Mouse (Mus musculus) T-helper 1 cell (primary cell): ENCODE results near the gene Sorcs1.

Experiments
- in situ Hi-C: fragments of 300-600 bp; cut with MboI, MseI; formaldehyde crosslinking; loops from one replicate; pipeline ENCODE4 v1.15.1; 2025; ENCODE audit warnings: high pct_unique_total_duplicates

The Sorcs1 gene

DNA sequence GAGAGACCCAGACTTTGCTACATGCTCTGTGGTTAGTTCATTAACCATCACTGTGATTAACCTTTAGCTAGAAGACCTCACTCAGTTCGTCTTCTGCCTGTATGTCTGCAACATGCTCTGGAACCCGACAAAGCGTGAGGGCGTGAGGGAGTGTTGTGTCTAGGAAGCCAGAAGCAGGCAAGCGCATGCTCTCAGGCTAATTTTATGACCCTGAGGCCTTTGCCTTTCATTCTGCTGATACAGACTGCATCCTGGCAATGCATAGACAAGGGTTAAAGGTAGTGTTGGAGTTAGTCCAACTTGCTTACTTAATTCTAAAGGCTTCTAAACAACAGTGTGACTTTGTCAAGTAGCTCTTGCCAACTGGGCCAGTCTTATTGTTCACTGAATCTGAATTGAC is 458.0 kb downstream of the Sorcs1 start:
- in situ Hi-C loops: no loop called here

DNA sequence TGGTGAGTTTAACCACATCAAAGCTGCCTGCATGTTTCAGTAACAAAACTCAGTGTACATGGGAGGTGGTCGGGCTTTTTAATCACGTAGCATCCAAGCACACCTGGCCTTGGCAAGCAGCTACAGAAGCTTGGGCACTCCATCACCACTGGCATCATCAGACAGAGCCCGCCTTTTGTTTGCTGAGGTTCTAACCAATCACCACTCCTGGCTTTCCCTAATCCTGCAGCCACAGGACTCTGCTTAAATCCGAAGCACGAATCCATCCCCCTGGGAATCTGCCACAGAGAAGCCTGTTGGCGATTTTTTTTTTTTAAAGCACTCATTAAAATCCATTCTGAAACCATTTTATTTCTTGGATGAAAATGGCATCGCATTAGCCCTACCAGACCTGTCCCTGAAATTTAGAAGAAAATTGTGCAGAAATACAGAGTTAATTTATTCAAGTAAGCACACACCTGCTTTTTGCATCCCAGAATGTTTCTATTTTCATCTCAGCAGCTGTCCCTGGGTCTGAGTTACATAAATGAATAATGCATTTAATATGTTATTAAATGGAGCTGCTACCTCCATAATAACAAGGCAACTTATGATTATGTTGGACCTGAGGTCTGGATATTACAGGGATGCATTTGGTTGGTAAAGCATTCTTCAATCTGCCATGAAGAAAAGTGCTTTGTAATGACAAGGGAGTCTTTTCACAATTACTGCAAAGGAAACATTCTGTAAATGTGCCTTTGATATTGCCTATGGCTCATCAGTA is 463.8 kb downstream of the Sorcs1 start:
- in situ Hi-C loops: no loop called here

DNA sequence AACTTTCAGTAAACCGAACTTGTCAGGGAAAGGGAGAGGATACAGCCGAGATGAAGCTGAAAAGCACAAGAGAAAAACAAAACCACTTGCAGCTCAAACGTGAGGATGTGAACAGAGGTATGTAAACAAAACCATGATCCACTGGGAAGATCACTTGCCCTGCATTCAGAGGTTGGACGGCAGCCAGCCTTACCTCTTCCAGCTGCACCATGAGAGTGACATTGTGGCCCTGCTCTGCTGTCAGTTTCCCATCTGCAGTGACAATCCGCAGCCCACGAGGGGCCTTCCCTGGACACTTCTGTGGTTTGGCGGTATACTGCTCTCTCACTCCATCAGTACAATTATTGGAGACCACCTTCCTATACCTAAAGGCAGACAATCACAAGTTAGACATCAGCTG is 468.0 kb downstream of the Sorcs1 start:
- in situ Hi-C loops: no loop called here

DNA sequence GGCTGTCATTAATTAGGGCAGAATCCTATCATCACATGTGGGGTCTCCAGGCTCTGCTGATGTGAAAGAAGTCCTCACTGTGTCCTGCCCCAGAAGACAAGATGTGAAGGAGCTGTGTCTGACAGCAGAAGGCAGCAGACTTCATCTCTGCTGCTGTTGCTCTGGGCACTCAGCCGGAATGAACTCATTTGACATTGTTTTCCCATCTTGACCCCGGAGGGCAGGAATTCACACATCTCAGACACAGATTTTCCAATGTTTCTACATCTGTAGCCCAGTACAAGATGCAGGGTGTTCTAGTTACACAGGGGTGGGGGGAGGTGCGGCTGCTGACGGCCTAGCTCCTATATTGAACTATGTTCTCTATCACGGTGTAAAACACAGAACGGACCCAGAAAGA is 474.1 kb downstream of the Sorcs1 start:
- in situ Hi-C loops: no loop called here

DNA sequence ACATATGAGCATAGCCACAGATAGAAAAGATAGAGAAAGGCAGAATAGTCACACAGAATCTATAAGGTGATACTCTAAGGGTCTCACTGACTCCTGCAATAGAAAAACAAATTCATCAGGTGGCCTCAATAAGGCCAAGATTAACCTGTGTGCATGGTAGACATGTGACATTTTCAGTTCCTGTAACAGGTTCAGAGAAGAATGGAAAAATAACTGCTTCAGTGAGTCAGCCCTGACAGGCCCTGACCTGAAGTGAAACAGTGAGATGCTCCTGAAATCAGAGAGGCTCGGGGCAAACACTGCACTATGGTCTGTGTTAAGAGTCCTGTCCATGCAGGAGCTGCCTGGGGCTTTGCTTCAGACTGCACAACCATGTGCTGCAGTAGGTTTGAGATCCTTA is 481.9 kb downstream of the Sorcs1 start:
- in situ Hi-C loops: no loop called here

DNA sequence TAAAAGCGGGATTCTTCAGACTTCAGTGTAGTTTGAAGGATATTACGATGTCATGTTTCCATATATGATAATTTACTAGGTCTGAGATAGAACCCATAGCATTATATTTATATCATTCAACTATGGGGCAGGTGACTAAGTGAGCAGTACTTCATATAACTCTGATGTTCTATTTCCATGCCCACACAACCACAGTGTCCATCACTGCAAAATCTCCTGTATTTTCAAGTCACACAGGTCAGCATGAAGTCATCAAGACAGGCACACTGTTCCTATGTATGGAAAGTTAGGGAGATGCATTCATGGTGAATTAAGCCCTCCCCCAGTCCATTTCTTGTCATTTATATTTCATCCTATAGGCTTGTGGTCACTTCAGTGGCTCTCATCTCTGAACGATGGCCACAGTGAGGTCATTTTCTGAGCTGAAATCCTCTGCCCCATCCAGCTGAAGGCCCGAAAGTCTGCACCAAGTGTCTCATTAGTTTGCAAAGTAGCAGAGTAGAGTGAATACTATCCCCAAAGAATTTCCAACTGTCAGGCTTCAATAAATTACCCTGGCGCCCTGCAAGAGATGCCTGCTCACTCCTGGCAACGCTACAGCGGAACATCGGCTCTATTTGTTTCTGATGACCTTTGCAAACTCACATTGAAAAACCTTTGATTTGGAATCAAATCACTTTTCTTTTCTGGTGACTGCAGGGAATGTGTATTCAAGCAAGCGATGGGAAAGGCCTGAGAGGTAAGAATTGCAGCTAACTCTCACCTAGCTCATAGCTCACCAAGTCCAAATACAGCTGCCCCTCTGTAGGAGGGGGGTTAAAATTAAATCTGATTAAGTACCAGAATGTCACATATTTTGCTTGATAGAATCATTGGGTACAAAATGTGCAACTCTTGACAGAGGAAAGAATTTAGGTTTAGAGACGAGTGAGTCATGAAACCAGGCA is 492.4 kb downstream of the Sorcs1 start:
- in situ Hi-C loops: no loop called here

DNA sequence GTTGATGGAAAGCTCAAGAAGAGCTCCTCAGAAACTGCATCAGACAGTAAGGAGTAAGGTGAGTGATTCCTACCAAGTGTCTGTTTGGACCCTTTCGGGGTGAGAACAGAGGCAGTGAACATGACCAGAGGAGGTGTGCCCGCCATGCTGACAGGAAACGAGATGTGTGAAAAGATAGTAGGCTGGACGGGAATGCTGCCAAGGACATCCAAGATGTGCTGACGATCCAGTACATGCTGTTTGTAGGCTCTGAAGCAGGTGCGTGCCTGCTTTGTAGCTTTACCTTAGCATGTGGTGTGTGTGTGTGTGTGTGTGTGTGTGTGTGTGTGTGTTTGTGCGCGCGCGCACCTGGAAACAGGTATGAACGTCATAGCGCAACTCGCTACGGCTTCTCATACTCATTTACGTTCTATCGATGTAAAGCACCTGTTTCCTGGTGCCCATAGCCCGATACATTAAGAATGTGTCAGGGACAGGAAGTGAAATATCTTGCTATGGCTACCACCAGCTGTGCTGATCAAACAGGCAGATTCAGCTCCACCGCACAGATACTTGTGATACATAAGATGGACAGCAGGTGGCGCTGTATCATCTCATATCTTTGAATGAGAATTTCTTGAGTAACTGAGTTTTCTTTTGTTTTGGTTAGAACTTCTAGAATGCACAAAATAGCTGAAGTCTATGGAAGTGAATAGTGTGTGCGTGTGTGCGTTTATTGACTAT is 493.4 kb downstream of the Sorcs1 start:
- in situ Hi-C loops: no loop called here

DNA sequence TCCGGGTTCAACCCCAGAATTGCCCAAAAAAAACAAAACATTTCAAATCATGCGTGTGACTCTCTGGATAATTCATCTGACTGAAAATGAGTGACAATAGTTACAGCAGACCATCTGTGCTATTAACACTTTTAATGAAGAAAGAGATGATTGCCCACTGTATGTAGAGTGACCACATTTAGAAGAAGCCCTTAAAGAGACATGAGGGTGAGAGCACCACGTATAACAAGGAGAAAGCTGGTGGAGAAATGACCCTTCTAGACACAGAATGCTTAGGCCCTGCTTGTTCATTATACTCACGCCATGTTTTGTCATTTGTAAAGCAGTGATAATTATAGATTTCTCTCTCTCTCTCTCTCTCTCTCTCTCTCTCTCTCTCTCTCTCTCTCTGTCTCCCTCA is 499.6 kb downstream of the Sorcs1 start:
- in situ Hi-C loops: no loop called here

DNA sequence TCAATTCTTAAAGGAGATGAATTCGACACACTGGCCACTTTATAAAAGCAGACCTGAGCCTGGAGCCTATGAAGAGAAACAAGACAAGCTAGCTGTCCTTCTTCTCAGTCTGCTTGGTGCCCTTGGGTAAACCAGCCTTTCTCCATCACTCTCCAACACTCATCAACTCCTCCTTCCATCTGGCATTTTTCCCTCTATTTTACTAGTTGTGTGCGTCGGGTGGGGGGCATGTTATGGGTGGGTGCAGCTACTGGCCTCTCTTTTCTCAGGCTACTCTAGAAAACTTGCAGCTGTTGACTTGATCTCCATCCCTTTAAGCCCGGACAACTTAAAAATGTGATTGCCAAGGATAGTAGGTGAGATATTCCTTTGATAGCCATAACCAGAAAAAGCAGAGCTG is 500.3 kb downstream of the Sorcs1 start:
- in situ Hi-C loops: no loop called here

DNA sequence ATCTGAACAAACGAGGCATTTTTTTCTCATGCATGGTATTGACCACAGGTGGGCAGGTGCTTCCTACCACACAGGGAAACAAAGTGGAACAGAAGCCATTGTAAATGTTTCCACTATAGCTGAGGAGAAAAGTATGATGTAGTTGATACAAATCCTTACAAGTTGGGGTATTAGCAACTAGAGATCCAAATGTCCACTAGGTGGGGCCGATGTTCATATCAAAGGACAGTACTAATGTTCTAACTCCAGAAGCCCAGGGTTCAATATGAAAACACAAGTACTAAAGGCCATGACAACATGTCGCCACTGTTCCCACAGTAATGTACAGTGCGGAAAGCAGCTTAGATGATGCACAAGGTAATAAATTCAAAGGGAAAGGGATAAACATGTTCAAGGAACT is 506.6 kb downstream of the Sorcs1 start:
- in situ Hi-C loops: no loop called here

DNA sequence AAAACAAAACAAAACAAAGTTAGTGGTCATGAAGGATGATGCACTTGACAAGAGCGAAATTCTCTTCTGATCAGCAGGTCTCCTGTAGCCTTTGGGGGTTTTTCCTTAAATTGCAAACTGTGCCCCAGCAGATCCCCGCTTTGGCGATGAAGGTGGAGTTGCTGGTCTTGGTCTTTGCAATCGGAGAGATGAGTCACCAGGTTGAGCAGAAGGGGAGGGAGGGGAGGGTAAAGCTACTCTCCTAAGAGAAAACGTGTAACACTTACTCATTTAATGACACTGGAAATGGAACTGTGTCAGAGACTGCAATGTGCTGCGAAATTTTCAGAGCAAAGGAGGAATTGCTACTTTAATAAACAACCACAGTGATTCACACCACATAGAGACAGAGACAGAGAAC is 527.3 kb downstream of the Sorcs1 start:
- in situ Hi-C loops: no loop called here

DNA sequence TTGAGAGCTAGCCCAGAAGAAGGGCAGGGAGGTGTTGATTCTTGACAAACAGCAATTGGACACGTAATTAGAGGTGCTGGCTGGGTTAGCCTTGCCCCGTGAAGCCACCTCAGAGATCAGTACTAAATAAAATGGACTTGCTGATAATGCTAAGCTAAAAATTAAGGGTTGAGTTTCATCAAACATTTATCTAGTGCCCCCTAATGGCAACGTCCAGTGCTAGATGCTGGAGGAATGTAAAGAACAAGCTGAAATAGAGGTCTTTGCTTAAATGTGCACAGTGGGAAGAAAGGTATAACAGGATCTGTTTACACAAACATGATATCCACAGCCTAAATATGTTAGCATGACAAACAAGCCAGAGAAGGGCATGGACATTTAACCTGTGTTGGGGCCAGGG is 532.5 kb downstream of the Sorcs1 start:
- in situ Hi-C loops: no loop called here

DNA sequence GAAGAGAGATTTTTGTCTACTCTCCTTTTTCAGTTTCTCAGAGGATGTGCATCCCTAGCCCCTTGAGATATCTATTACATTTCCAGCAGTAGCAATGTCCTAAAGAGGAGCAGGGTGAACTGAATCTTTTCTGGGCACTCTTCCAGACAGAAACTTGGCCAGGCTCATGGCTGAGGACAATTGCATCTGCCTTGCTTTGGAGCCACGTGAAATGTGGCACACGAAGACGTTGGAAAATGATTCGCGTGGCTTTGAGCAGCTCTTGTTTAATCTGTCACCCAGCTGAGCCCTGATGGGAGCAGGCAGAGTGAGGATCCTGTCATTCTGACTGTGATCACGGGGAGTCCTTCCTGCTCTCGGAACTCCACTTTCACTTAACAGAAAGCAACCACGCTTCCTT is 536.6 kb downstream of the Sorcs1 start:
- in situ Hi-C loops: no loop called here

DNA sequence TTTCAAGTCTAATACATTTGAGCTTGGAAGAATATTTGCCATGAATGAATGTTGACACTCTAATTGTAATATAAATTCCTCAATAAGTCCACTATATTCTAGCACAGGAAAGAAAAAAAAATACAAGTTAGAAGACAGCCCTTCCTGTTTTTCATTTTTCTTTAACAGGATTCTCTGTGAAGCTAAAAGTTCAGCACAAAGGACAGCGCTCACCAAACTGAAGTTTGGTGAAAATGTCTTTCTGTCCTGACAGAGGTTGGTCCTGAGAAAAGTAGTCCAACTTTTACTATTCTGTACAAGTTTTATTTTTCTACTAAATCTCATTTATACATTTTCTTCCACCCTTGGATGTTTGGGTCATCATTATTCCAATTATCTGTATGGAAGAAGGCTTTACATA is 543.8 kb downstream of the Sorcs1 start:
- in situ Hi-C loops: loop anchor here (5.0 kb wide), 1 partner anchor 47 kb away; no protein-coding TSS in a partner anchor

DNA sequence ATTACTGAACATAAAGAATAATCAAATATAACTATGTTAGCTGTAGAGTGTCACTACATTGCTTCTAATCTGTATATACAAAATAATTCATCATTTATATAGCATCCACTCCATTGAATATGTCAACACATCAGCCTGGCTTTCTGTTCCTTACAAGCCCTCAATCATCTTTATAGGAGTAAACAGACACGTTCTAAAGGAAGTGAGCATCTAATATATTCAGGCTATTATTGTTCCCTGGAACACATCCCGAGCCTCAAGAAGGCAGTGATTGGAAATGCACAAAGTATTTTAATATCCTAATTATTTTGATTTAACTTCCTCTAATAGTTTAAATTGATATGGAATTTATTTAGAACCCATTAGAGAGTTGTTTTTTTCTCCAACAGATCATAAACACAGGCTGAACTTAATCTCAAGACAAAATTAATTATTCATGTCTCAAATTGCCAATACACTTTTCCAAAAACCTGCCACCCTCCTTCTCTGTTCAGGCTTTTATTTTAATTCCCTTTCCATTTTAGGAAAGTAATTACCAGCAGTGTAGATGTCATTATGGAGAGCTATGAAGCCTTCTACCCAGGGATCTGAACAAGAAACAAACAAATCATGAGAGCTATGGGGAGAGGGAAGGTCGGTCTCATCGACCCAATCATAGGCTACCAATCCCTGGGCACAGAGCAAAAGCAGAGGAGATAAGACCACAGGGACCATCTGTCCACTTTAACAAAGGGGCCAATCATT is 572.4 kb downstream of the Sorcs1 start:
- in situ Hi-C loops: no loop called here
